Mouse (Mus musculus) cerebellum, adult 18-20 months (tissue): ENCODE measurements at regions not wholly inside any gene's neighbourhood (a gene's known extent, or its start where the extent isn't known, plus 50 kb on each side); places are given as distances from the start of the nearest gene placed in this dataset.

Experiments used
- DNase-seq, 2 experiments: peaks; one replicate each; pipeline ENCODE4 v3.0.0; 2021

- DNase-seq: no peak
These were observed 199.9 kb downstream of the Dph6 start for GRCm38 (mm10) chr2:114454901-114455300.

GRCm38 (mm10) chr2:114450185-114450584 lies 204.6 kb downstream of the Dph6 start:
- no peak for DNase-seq

- DNase-seq: no peak
These were observed 211.0 kb downstream of the Dph6 start for GRCm38 (mm10) chr2:114443801-114444200.

- DNase-seq: no peak
These were observed 213.8 kb downstream of the Dph6 start for GRCm38 (mm10) chr2:114440943-114441342.

GRCm38 (mm10) chr2:114439668-114440067 lies 215.1 kb downstream of the Dph6 start:
- DNase-seq: no peak

- no peak for DNase-seq
These were observed 216.7 kb downstream of the Dph6 start for GRCm38 (mm10) chr2:114438048-114438447.

GRCm38 (mm10) chr2:114427426-114428157 lies 226.3 kb upstream of the Zfp770 start:
- DNase-seq: no peak

- no peak for DNase-seq
These were observed 218.1 kb upstream of the Zfp770 start for GRCm38 (mm10) chr2:114419346-114419745.

- no peak for DNase-seq
These were observed 211.7 kb upstream of the Zfp770 start for GRCm38 (mm10) chr2:114413013-114413412.

GRCm38 (mm10) chr2:114411940-114412715 lies 210.9 kb upstream of the Zfp770 start:
- DNase-seq: no peak

GRCm38 (mm10) chr2:114410717-114411116 lies 209.4 kb upstream of the Zfp770 start:
- no peak for DNase-seq

GRCm38 (mm10) chr2:114409542-114409941 lies 208.3 kb upstream of the Zfp770 start:
- no peak for DNase-seq

GRCm38 (mm10) chr2:114407408-114407807 lies 206.1 kb upstream of the Zfp770 start:
- DNase-seq: no peak

- no peak for DNase-seq
These were observed 183.3 kb upstream of the Zfp770 start for GRCm38 (mm10) chr2:114384566-114384965.

- no peak for DNase-seq
These were observed 177.7 kb upstream of the Zfp770 start for GRCm38 (mm10) chr2:114378844-114379533.

- DNase-seq: no peak
These were observed 172.2 kb upstream of the Zfp770 start for GRCm38 (mm10) chr2:114373476-114373875.

GRCm38 (mm10) chr2:114353876-114354275 lies 152.6 kb upstream of the Zfp770 start:
- peak; percentile 17 to 29 for DNase-seq

GRCm38 (mm10) chr2:114340578-114341293 lies 139.5 kb upstream of the Zfp770 start:
- DNase-seq: no peak

GRCm38 (mm10) chr2:114301746-114302145 lies 100.5 kb upstream of the Zfp770 start:
- DNase-seq: no peak

GRCm38 (mm10) chr2:114295110-114295509 lies 93.8 kb upstream of the Zfp770 start:
- DNase-seq: no peak

- DNase-seq: no peak
These were observed 90.1 kb upstream of the Zfp770 start for GRCm38 (mm10) chr2:114291387-114291786.

- DNase-seq: no peak
These were observed 74.3 kb upstream of the Zfp770 start for GRCm38 (mm10) chr2:114275536-114275935.
